Mouse (Mus musculus) myocyte (in vitro differentiated cells): ENCODE measurements around the gene Arhgef26.

Source experiments
- CEBPB ChIP-seq: IDR thresholded peaks from 2 replicates; pipeline ENCODE4 v1.6.1; 2011; ENCODE audit warnings: mild to moderate bottlenecking, moderate library complexity; ENCODE audit not compliant: poor library complexity, insufficient read depth, severe bottlenecking
- E2F4 ChIP-seq: IDR thresholded peaks from one replicate; pipeline ENCODE4 v1.6.1; 2011; ENCODE audit warnings: mild to moderate bottlenecking, control low read depth, moderate library complexity; ENCODE audit not compliant: insufficient read depth
- MAX ChIP-seq: IDR thresholded peaks from one replicate; pipeline ENCODE4 v1.6.1; 2011; ENCODE audit warnings: low read depth, mild to moderate bottlenecking, control low read depth
- MYOD1 ChIP-seq, 3 experiments: IDR thresholded peaks; one replicate each; pipeline ENCODE4 v1.6.1; 2011; ENCODE audit warnings: control low read depth in 2 of 3, low read depth in 2 of 3, mild to moderate bottlenecking in 2 of 3, moderate library complexity in 1 of 3; ENCODE audit not compliant: insufficient read length in 2 of 3, control insufficient read depth in 1 of 3
- POLR2A ChIP-seq: IDR thresholded peaks from one replicate; pipeline ENCODE4 v1.6.1; 2011; ENCODE audit warnings: low read depth, mild to moderate bottlenecking, control low read depth, moderate library complexity; ENCODE audit not compliant: insufficient read length
- POLR2AphosphoS2 ChIP-seq: IDR thresholded peaks from one replicate; pipeline ENCODE4 v1.6.1; 2011; ENCODE audit warnings: low read depth, control low read depth; ENCODE audit not compliant: insufficient read length
- TCF12 ChIP-seq: IDR thresholded peaks from one replicate; pipeline ENCODE4 v1.6.1; 2011; ENCODE audit warnings: mild to moderate bottlenecking, control low read depth; ENCODE audit not compliant: poor library complexity, insufficient read depth, severe bottlenecking
- TCF3 ChIP-seq: IDR thresholded peaks from one replicate; pipeline ENCODE4 v1.6.1; 2011; ENCODE audit warnings: low read depth, control low read depth; ENCODE audit not compliant: insufficient read length
- USF1 ChIP-seq: IDR thresholded peaks from one replicate; pipeline ENCODE4 v1.6.1; 2011; ENCODE audit warnings: low read depth, mild to moderate bottlenecking, control low read depth, moderate library complexity

- TF ChIP-seq POLR2A: no peak
- TF ChIP-seq POLR2AphosphoS2: no peak
- TF ChIP-seq CEBPB: no peak
- no peak for TF ChIP-seq MAX
- no peak for TF ChIP-seq E2F4
- TF ChIP-seq TCF12: no peak
- TF ChIP-seq USF1: no peak
- no peak for TF ChIP-seq TCF3
- TF ChIP-seq MYOD1 (IDR thresholded peaks at IDR 0.05; ENCODE audit: control insufficient read depth in 1 of 3, insufficient read length in 2 of 3, low read depth in 2 of 3): no peak
Measured at GRCm38 (mm10) chr3:62338461-62338853, 313 bp downstream of the Arhgef26 start.
